Comparison of ENCODE assay signal across 18 mouse cellular contexts in the genomic region with DNA sequence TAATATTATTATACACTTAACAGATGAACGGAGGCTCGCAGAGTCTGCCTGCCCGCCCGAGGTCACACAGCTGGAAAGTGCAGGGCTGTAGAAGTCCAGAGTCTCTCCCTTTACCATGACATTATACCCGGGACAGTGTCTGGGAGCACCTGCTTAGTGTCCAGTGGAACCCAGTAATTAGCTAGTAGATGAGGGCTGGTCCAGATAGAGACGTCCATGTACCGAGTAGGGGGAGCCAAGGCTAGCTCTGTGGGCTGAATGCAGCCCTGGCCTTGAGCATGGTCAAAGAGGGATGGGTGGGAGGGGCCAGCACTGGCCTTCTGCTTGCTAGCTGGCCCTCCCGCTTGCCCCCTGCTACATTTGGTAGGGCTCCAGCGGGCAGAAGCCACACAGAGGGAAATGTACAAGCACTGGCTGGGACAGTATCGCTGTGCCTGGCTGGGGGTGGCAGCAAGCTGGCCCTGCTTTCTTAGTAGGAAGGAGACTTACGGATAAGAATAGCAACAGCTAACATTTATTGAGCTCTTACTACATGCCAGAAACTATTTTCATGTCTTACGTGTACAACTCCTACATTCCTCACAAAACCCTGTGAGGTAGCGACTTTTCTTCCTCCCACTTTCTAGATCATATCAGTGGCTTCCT. TPM values are rescaled to one million over a fixed set of nuclear protein-coding genes. Genes with fewer than 3 reads are reported as not detected.
DNase-seq lines count a peak whose midpoint lies in the region; ATAC-seq and TF ChIP-seq lines count a peak whose summit lies in the region.
"Had no signal": no experiment of that assay in that cellular context is flagged by ENCODE, and none has a peak within 500 bp of the region (broad histone marks: within the 10 kb centered on the region; RNA-seq: fewer than 3 reads in every experiment).

No protein-coding gene starts in this region.

- ATAC-seq in cerebellum, adult (ENCODE audit: insufficient number of reproducible peaks, low FRiP score, low TSS enrichment) = peak; percentile 38; the same call in 1 of the 2 replicates
- no peak for ATAC-seq in intestine, postnatal 0 days
- ATAC-seq: forebrain, embryonic 14.5 days; intestine, embryonic 16.5 days had no signal

- 69% methylated on average over 13 of the region's 13 CpGs for WGBS in intestine, postnatal 0 days

- no peaks in the 10 kb centered on the region for H3K27me3 ChIP-seq in intestine, postnatal 0 days (replicated peaks; ENCODE audit: control insufficient read depth, insufficient read depth, low read length)

- no peak overlapping the region for H3K4me3 ChIP-seq in intestine, postnatal 0 days (ENCODE audit: low read depth, low read length)
- H3K4me3 ChIP-seq: midbrain, embryonic 10.5 days had no signal

- no peak overlapping the region for H3K4me2 ChIP-seq in intestine, postnatal 0 days (replicated peaks; ENCODE audit: low read depth)
- H3K4me2 ChIP-seq: hindbrain, embryonic 14.5 days had no signal

- H3K36me3 ChIP-seq in intestine, postnatal 0 days (ENCODE audit: control insufficient read depth, insufficient read depth) = no peaks in the 10 kb centered on the region
- H3K36me3 ChIP-seq: midbrain, embryonic 10.5 days had no signal

- no peak for DNase-seq in cerebellum, postnatal 4 days (ENCODE audit: low spot score in 2 of 2)
- DNase-seq in ovary, adult 18-20 months (ENCODE audit: low spot score) = peak; percentile 63
- DNase-seq in ovary, postnatal 14 days (ENCODE audit: low spot score) = no peak
- DNase-seq in cerebellum, adult 11 months = peak; percentile 73
- peak; percentile 85 to 87 for DNase-seq in cerebellum, postnatal 25 days
- no peak for DNase-seq in embryo, embryonic 10.5 days (ENCODE audit: low spot score)
- DNase-seq: B cell, adult 2 months; embryo, embryonic 11 days; heart, adult 18-20 months; layer of hippocampus, postnatal 36 days; lung, postnatal 36 days had no signal

- H3K27ac ChIP-seq in intestine, postnatal 0 days (ENCODE audit: low read depth, low read length) = no peak overlapping the region
- H3K27ac ChIP-seq: hindbrain, embryonic 14.5 days; kidney, postnatal 0 days; midbrain, embryonic 10.5 days had no signal

- TF ChIP-seq CTCF in intestine, postnatal 0 days (IDR thresholded peaks at IDR 0.05; ENCODE audit: low read depth) = no peak

- peaks cover 6% of the 10 kb centered on the region; the same call in 1 of the 2 replicates for H3K4me1 ChIP-seq in intestine, postnatal 0 days (replicated peaks; ENCODE audit: control insufficient read depth, insufficient read depth, low read length)

- H3K9ac ChIP-seq in intestine, postnatal 0 days (ENCODE audit: low read depth, low read length) = no peak overlapping the region
- H3K9ac ChIP-seq: hindbrain, embryonic 14.5 days had no signal

- no peaks in the 10 kb centered on the region for H3K9me3 ChIP-seq in intestine, postnatal 0 days (ENCODE audit: control insufficient read depth)
- H3K9me3 ChIP-seq: midbrain, embryonic 10.5 days had no signal

RNA-seq across cellular contexts. Expression of a gene that starts 57.5 kb away (rescaled TPM):
- polyA plus RNA-seq in intestine, postnatal 0 days (2015; fragmentation: Nextera tagmentation; extraction: Ambion mirVana) = 0.63 and 0.68 TPM in 2 replicates

Comparison
In these comparisons a context has a peak if more than half of its experiments do, and no peak if none do; other contexts are left out.
1. DNase-seq: peak in ovary, adult 18-20 months (single experiment), cerebellum, adult 11 months (single experiment) and cerebellum, postnatal 25 days (2 of 2); none in cerebellum, postnatal 4 days (0 of 2), ovary, postnatal 14 days (single experiment) and embryo, embryonic 10.5 days (single experiment).